Comparison of ENCODE assay signal across 24 mouse cellular contexts in genomic region chr1:87699890-87700448, GRCm38 (mm10). TPM values are rescaled to one million over a fixed set of nuclear protein-coding genes. Genes with fewer than 3 reads are reported as not detected.
A peak's percentile ranks its signal among the peaks of the same experiment; 100 is the strongest.
DNase-seq lines count a peak whose midpoint lies in the region; ATAC-seq lines count a peak whose summit lies in the region.
"Had no signal": no experiment of that assay in that cellular context is flagged by ENCODE, and none has a peak within 500 bp of the region (broad histone marks: within the 10 kb centered on the region; RNA-seq: fewer than 3 reads in every experiment).

No protein-coding gene starts in this region.

- no peaks in the 10 kb centered on the region for H3K27me3 ChIP-seq in liver, embryonic 13.5 days
- H3K27me3 ChIP-seq in liver, embryonic 12.5 days (replicated peaks) = no peaks in the 10 kb centered on the region
- no peaks in the 10 kb centered on the region for H3K27me3 ChIP-seq in megakaryocyte, embryonic 14.5 days (replicated peaks)
- H3K27me3 ChIP-seq: forebrain, embryonic 13.5 days; heart, embryonic 13.5 days; limb, embryonic 13.5 days; liver, embryonic 15.5 days; midbrain, embryonic 12.5 days; neural tube, embryonic 15.5 days had no signal

- WGBS in liver, embryonic 13.5 days (ENCODE audit: insufficient replicate concordance) = 60% methylated on average over 5 of the region's 5 CpGs
- 73% methylated on average over 5 of the region's 5 CpGs for whole genome bisulfite sequencing in liver, embryonic 12.5 days (ENCODE audit: insufficient replicate concordance)

- H3K4me1 ChIP-seq in liver, embryonic 13.5 days (replicated peaks) = peaks cover 19% of the 10 kb centered on the region
- peaks cover 14% of the 10 kb centered on the region for H3K4me1 ChIP-seq in liver, embryonic 12.5 days
- peaks cover 64% of the 10 kb centered on the region for H3K4me1 ChIP-seq in megakaryocyte, embryonic 14.5 days
- H3K4me1 ChIP-seq: forebrain, embryonic 13.5 days; limb, embryonic 13.5 days; midbrain, embryonic 12.5 days; neural tube, embryonic 15.5 days had no signal

- H3K27ac ChIP-seq in liver, embryonic 13.5 days = no peak overlapping the region
- H3K27ac ChIP-seq in liver, embryonic 12.5 days = no peak overlapping the region; the same call in none of the 2 replicates
- H3K27ac ChIP-seq: forebrain, embryonic 13.5 days; heart, embryonic 13.5 days; hindbrain, postnatal 0 days; limb, embryonic 13.5 days; liver, embryonic 15.5 days; midbrain, embryonic 12.5 days; neural tube, embryonic 15.5 days had no signal

- H3K36me3 ChIP-seq in liver, embryonic 13.5 days = peaks cover 47% of the 10 kb centered on the region
- H3K36me3 ChIP-seq in liver, embryonic 12.5 days = peaks cover 84% of the 10 kb centered on the region
- peaks cover 95% of the 10 kb centered on the region for H3K36me3 ChIP-seq in megakaryocyte, embryonic 14.5 days (replicated peaks; ENCODE audit: low read length)
- H3K36me3 ChIP-seq: limb, embryonic 13.5 days; midbrain, embryonic 12.5 days; neural tube, embryonic 15.5 days had no signal

- H3K4me3 ChIP-seq in liver, embryonic 13.5 days (replicated peaks) = no peak overlapping the region
- H3K4me3 ChIP-seq in liver, embryonic 12.5 days = no peak overlapping the region
- H3K4me3 ChIP-seq in megakaryocyte, embryonic 14.5 days (replicated peaks) = peak overlapping the region; percentile 23
- H3K4me3 ChIP-seq: forebrain, embryonic 13.5 days; heart, embryonic 13.5 days; limb, embryonic 13.5 days; liver, embryonic 15.5 days; midbrain, embryonic 12.5 days; neural tube, embryonic 15.5 days had no signal

- peak; percentile 21; the same call in 1 of the 2 replicates for ATAC-seq in liver, embryonic 13.5 days (ENCODE audit: low read depth)
- no peak for ATAC-seq in liver, embryonic 12.5 days
- ATAC-seq in megakaryocyte, adult 5-6 weeks (ENCODE audit: poor library complexity, severe bottlenecking) = no peak
- no peak for ATAC-seq in cerebellum, adult (ENCODE audit: insufficient number of reproducible peaks, low FRiP score, low TSS enrichment)
- ATAC-seq: activated CD4-positive, CD25-positive, alpha-beta regulatory T cell, adult 4 months; forebrain, embryonic 13.5 days; hindbrain, postnatal 0 days; intestine, embryonic 16.5 days had no signal

- no peak overlapping the region for H3K4me2 ChIP-seq in liver, embryonic 13.5 days
- H3K4me2 ChIP-seq in liver, embryonic 12.5 days = no peak overlapping the region
- H3K4me2 ChIP-seq: forebrain, embryonic 13.5 days; heart, embryonic 13.5 days; limb, embryonic 13.5 days; liver, embryonic 15.5 days; midbrain, embryonic 12.5 days; neural tube, embryonic 15.5 days had no signal

- H3K9ac ChIP-seq in liver, embryonic 13.5 days = no peak overlapping the region
- no peak overlapping the region for H3K9ac ChIP-seq in liver, embryonic 12.5 days
- H3K9ac ChIP-seq: forebrain, embryonic 13.5 days; heart, embryonic 13.5 days; limb, embryonic 13.5 days; liver, embryonic 15.5 days; midbrain, embryonic 12.5 days; neural tube, embryonic 15.5 days had no signal

- peak; percentile 31 for DNase-seq in kidney, postnatal 14 days
- no peak for DNase-seq in kidney, postnatal 36 days
- DNase-seq in liver, embryonic 13.5 days = no peak
- DNase-seq: adrenal gland, adult 8-10 months; cerebellum, adult 8-10 months; cerebellum, postnatal 36 days; gastrocnemius, postnatal 14 days; heart, adult 18-20 months; heart, postnatal 14 days; thymus, adult 18-20 months; thymus, postnatal 36 days had no signal

- H3K9me3 ChIP-seq in liver, embryonic 13.5 days (replicated peaks) = no peaks in the 10 kb centered on the region
- H3K9me3 ChIP-seq in liver, embryonic 12.5 days (replicated peaks) = no peaks in the 10 kb centered on the region
- H3K9me3 ChIP-seq in megakaryocyte, embryonic 14.5 days = no peaks in the 10 kb centered on the region
- H3K9me3 ChIP-seq: forebrain, embryonic 13.5 days; heart, embryonic 13.5 days; limb, embryonic 13.5 days; liver, embryonic 15.5 days; midbrain, embryonic 12.5 days; neural tube, embryonic 15.5 days had no signal

RNA-seq across cellular contexts. Expression of gene Atg16l1, which starts 55.7 kb away (rescaled TPM):
- polyA plus RNA-seq in liver, embryonic 13.5 days (2015; fragmentation: Nextera tagmentation; extraction: Ambion mirVana) = 14.5 and 15.3 TPM in 2 replicates
- polyA plus RNA-seq in liver, embryonic 12.5 days (2016; fragmentation: Nextera tagmentation; extraction: Ambion mirVana) = 19.5 and 21.9 TPM in 2 replicates
- polyA plus RNA-seq in megakaryocyte, embryonic 14.5 days (2012; ENCODE audit: insufficient read depth, low replicate concordance) = 5.5 TPM in 1 of 2 replicates, not detected in the other
- total RNA-seq in megakaryocyte, adult 5-6 weeks (2015) = 13.6 and 22.9 TPM in 2 replicates
- 33.9 and 38.5 TPM in 2 replicates for total RNA-seq in megakaryocyte, adult 5-6 weeks (2017)
